Mouse (Mus musculus): Measurements from ENCODE around the gene Uqcr11. TPM values are rescaled to one million over a fixed set of nuclear protein-coding genes. Genes with fewer than 3 reads are reported as not detected.

The Uqcr11 gene
- polyA plus RNA-seq, 1 experiment from 2014 or later: 522 TPM

GRCm38 (mm10) chr10:80407924-80408323 is 1.3 kb upstream of the Uqcr11 start:
- Histone ChIP-seq H3K27ac (ENCODE audit: low read length) (no peak overlapping the region), H3K4me2 (ENCODE audit: low read length) (no peak overlapping the region), H3K4me3 (replicated peaks; ENCODE audit: low read length) (no peak overlapping the region), H3K9me3 (ENCODE audit: control insufficient read depth, low read length) (no peaks in the 10 kb centered on the region), H3K9ac (replicated peaks; ENCODE audit: low read depth, low read length) (no peak overlapping the region), H3K4me1 (replicated peaks; ENCODE audit: control insufficient read depth, insufficient read depth, low read length) (peaks cover 21% of the 10 kb centered on the region), H3K36me3 (ENCODE audit: control insufficient read depth, insufficient read depth) (peaks cover 24% of the 10 kb centered on the region), H3K27me3 (replicated peaks; ENCODE audit: control insufficient read depth, insufficient read depth, low read length) (no peaks in the 10 kb centered on the region)
- no peak for ATAC-seq
- 46% methylated on average over 4 of the region's 4 CpGs for WGBS

DNA sequence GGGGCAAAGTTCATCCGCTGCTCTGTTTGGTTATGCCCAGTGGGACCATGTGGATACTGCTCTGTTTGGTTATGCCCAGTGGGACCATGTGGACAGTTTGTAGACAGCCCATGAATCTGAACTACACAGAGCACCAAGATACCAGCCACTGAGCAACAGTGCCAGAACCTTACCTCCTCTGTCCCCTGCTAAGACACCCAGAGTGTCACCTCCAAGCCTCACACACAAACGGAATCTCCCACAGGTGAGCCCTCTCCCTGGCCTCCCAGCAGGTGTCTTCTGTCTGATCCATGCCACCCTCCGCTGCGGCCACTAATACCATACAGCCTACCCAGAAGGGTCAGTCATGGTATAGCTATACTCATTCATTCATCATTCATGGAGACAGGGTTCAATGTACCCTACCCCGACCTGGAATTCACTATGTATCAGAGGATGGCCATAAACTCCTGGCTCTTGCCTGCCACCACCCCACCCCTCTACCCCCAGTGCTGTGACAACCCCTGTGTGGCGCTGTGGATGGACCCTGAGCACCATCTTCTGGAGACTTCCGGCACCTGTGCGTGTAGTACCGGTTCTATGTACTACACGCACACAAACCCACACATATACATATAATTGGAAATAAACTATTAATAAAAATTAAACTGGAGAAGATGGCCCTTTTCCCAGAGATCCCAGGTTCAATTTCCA is 1.0 kb downstream of the Uqcr11 start:
- Histone ChIP-seq H3K36me3 (ENCODE audit: control insufficient read depth, insufficient read depth) (peaks cover 18% of the 10 kb centered on the region), H3K4me1 (replicated peaks; ENCODE audit: control insufficient read depth, insufficient read depth, low read length) (peaks cover 21% of the 10 kb centered on the region), H3K4me2 (ENCODE audit: low read length) (peak overlapping the region; percentile 97), H3K27ac (ENCODE audit: low read length) (no peak overlapping the region), H3K4me3 (replicated peaks; ENCODE audit: low read length) (peak overlapping the region; percentile 83), H3K9me3 (ENCODE audit: control insufficient read depth, low read length) (no peaks in the 10 kb centered on the region), H3K9ac (replicated peaks; ENCODE audit: low read depth, low read length) (peak overlapping the region; percentile 78), H3K27me3 (replicated peaks; ENCODE audit: control insufficient read depth, insufficient read depth, low read length) (no peaks in the 10 kb centered on the region)
- 59% methylated on average over 10 of the region's 10 CpGs for WGBS
- ATAC-seq: no peak

GRCm38 (mm10) chr10:80403044-80403692 is 3.5 kb downstream of the Uqcr11 start:
- Histone ChIP-seq H3K4me1 (replicated peaks; ENCODE audit: control insufficient read depth, insufficient read depth, low read length) (peaks cover 28% of the 10 kb centered on the region), H3K36me3 (ENCODE audit: control insufficient read depth, insufficient read depth) (peaks cover 16% of the 10 kb centered on the region), H3K4me3 (replicated peaks; ENCODE audit: low read length) (no peak overlapping the region), H3K9ac (replicated peaks; ENCODE audit: low read depth, low read length) (no peak overlapping the region), H3K9me3 (ENCODE audit: control insufficient read depth, low read length) (no peaks in the 10 kb centered on the region), H3K27ac (ENCODE audit: low read length) (no peak overlapping the region), H3K27me3 (replicated peaks; ENCODE audit: control insufficient read depth, insufficient read depth, low read length) (no peaks in the 10 kb centered on the region), H3K4me2 (ENCODE audit: low read length) (no peak overlapping the region)
- 97% methylated on average over 4 of the region's 4 CpGs for WGBS
- no peak for ATAC-seq

DNA sequence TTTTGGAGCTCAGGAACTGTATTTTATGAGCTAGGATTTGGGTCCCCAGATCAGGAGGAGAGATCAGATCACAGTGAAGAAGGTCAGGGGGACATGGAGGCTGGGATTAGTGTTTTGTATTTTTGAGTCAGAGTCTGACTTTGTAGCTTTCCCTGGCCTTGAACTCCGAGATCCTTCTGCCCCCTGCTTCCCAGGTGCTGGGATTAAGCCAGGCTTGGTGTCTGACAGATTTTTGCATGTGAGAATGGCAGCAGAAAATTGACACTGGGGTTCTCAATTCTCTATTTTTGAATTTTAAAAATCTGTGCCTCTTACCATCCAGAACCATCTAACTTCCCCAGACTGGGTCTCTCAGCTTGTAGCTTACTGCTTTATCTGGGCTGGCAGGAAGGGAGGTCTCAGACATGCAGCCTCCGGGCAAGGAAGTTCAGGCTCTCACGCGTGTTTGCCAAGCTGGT is 5.9 kb downstream of the Uqcr11 start:
- no peaks in the 10 kb centered on the region for H3K27me3 ChIP-seq (replicated peaks; ENCODE audit: control insufficient read depth, insufficient read depth, low read length)
- H3K4me3 ChIP-seq (replicated peaks; ENCODE audit: low read length): no peak overlapping the region
- no peak for ATAC-seq

GRCm38 (mm10) chr10:80399973-80400703 is 6.5 kb downstream of the Uqcr11 start:
- Histone ChIP-seq H3K4me3 (replicated peaks; ENCODE audit: low read length) (peak overlapping the region; percentile 71), H3K36me3 (ENCODE audit: control insufficient read depth, insufficient read depth) (peaks cover 21% of the 10 kb centered on the region), H3K9me3 (ENCODE audit: control insufficient read depth, low read length) (no peaks in the 10 kb centered on the region), H3K27me3 (replicated peaks; ENCODE audit: control insufficient read depth, insufficient read depth, low read length) (no peaks in the 10 kb centered on the region), H3K4me1 (replicated peaks; ENCODE audit: control insufficient read depth, insufficient read depth, low read length) (peaks cover 27% of the 10 kb centered on the region), H3K27ac (ENCODE audit: low read length) (peak overlapping the region; percentile 89), H3K9ac (replicated peaks; ENCODE audit: low read depth, low read length) (peak overlapping the region; percentile 57), H3K4me2 (ENCODE audit: low read length) (peak overlapping the region; percentile 74)
- ATAC-seq: no peak
- WGBS: 9% methylated on average over 17 of the region's 17 CpGs

More for the DNA sequence above, 5.9 kb downstream of the Uqcr11 start:
- H3K9ac ChIP-seq (replicated peaks; ENCODE audit: low read depth, low read length): no peak overlapping the region
- H3K4me1 ChIP-seq (replicated peaks; ENCODE audit: control insufficient read depth, insufficient read depth, low read length): peaks cover 33% of the 10 kb centered on the region
- peaks cover 16% of the 10 kb centered on the region for H3K36me3 ChIP-seq (ENCODE audit: control insufficient read depth, insufficient read depth)
- 84% methylated on average over 4 of the region's 4 CpGs for WGBS
- H3K9me3 ChIP-seq (ENCODE audit: control insufficient read depth, low read length): no peaks in the 10 kb centered on the region
- no peak overlapping the region for H3K27ac ChIP-seq (ENCODE audit: low read length)
- H3K4me2 ChIP-seq (ENCODE audit: low read length): no peak overlapping the region

GRCm38 (mm10) chr10:80399191-80399972 is 7.2 kb downstream of the Uqcr11 start, which contains the start of gene Mbd3:
Mbd3 (minus strand) TSS chr10:80399550.
- peak; percentile 97 for ATAC-seq
- Histone ChIP-seq H3K27me3 (replicated peaks; ENCODE audit: control insufficient read depth, insufficient read depth, low read length) (no peaks in the 10 kb centered on the region), H3K9ac (replicated peaks; ENCODE audit: low read depth, low read length) (peak within 1 kb of the TSS; percentile 89), H3K4me1 (replicated peaks; ENCODE audit: control insufficient read depth, insufficient read depth, low read length) (peaks cover 23% of the 10 kb centered on the region), H3K36me3 (ENCODE audit: control insufficient read depth, insufficient read depth) (peaks cover 26% of the 10 kb centered on the region), H3K4me2 (ENCODE audit: low read length) (peak within 1 kb of the TSS; percentile 96), H3K9me3 (ENCODE audit: control insufficient read depth, low read length) (no peaks in the 10 kb centered on the region), H3K27ac (ENCODE audit: low read length) (peak within 1 kb of the TSS; percentile 99), H3K4me3 (replicated peaks; ENCODE audit: low read length) (peak within 1 kb of the TSS; percentile 71)
- WGBS: under 1% methylated on average over 81 of the region's 82 CpGs

DNA sequence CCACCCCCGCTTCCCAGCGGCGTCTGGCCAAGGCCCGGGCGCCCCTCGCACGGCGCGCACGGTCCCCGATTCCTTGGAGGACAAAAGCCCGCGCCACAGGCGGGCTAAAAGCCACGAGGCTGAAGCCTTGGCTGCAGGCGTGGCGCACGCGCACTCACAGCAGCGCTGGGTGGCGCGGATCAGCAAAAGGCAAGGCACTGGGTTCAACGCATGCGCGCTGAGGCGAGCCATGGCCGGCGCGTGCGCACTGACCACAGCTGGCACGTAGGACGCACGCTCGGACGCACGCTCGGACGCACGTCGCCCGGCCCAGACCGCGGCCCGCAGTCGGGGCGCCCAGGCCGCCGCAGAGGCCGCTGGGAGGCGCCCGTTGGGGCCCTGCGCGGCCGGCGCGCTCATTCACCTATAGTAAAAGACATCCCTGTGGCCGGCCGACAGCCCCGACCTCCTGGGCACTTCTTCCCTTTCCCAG is 7.9 kb downstream of the Uqcr11 start:
- Histone ChIP-seq H3K36me3 (ENCODE audit: control insufficient read depth, insufficient read depth) (peaks cover 31% of the 10 kb centered on the region), H3K27me3 (replicated peaks; ENCODE audit: control insufficient read depth, insufficient read depth, low read length) (no peaks in the 10 kb centered on the region), H3K4me3 (replicated peaks; ENCODE audit: low read length) (peak overlapping the region; percentile 71), H3K9me3 (ENCODE audit: control insufficient read depth, low read length) (no peaks in the 10 kb centered on the region), H3K4me2 (ENCODE audit: low read length) (peak overlapping the region; percentile 96), H3K27ac (ENCODE audit: low read length) (peak overlapping the region; percentile 99), H3K4me1 (replicated peaks; ENCODE audit: control insufficient read depth, insufficient read depth, low read length) (peaks cover 23% of the 10 kb centered on the region), H3K9ac (replicated peaks; ENCODE audit: low read depth, low read length) (peak overlapping the region; percentile 89)
- ATAC-seq: peak; percentile 77
- under 1% methylated on average over 59 of the region's 59 CpGs for WGBS

GRCm38 (mm10) chr10:80398174-80398535 is 8.5 kb downstream of the Uqcr11 start:
- Histone ChIP-seq H3K4me3 (replicated peaks; ENCODE audit: low read length) (peak overlapping the region; percentile 71), H3K9me3 (ENCODE audit: control insufficient read depth, low read length) (no peaks in the 10 kb centered on the region), H3K27ac (ENCODE audit: low read length) (peak overlapping the region; percentile 99), H3K9ac (replicated peaks; ENCODE audit: low read depth, low read length) (peak overlapping the region; percentile 89), H3K36me3 (ENCODE audit: control insufficient read depth, insufficient read depth) (peaks cover 30% of the 10 kb centered on the region), H3K4me1 (replicated peaks; ENCODE audit: control insufficient read depth, insufficient read depth, low read length) (peaks cover 23% of the 10 kb centered on the region), H3K4me2 (ENCODE audit: low read length) (peak overlapping the region; percentile 96), H3K27me3 (replicated peaks; ENCODE audit: control insufficient read depth, insufficient read depth, low read length) (no peaks in the 10 kb centered on the region)
- WGBS: 0% methylated on average over 1 of the region's 1 CpGs
- no peak for ATAC-seq
